Mouse (Mus musculus) induced T-regulatory cell, adult 2 months (primary cell): ENCODE data around the gene Nudcd3.
"Not testable (repeated sequence)": the region's sequence is repeated elsewhere in the genome, so short reads cannot be mapped to it uniquely, and the experiment has no call there.

Experiments
- DNase-seq: peaks from one replicate; pipeline ENCODE4 v3.0.0-alpha.2; 2012; ENCODE audit warnings: low read depth

The Nudcd3 gene

GRCm38 (mm10) chr11:6123605-6124120 lies 76.6 kb downstream of the Nudcd3 start:
- DNase-seq = no peak

- DNase-seq = no peak
These were observed 77.6 kb downstream of the Nudcd3 start for GRCm38 (mm10) chr11:6122631-6123030.

- DNase-seq = no peak
These were observed 79.6 kb downstream of the Nudcd3 start for GRCm38 (mm10) chr11:6120596-6120995.

GRCm38 (mm10) chr11:6120001-6120400 lies 80.2 kb downstream of the Nudcd3 start:
- no peak for DNase-seq

GRCm38 (mm10) chr11:6119312-6119711 lies 80.9 kb downstream of the Nudcd3 start:
- DNase-seq = no peak

- no peak for DNase-seq
These were observed 82.3 kb downstream of the Nudcd3 start for GRCm38 (mm10) chr11:6117956-6118355.

- no peak for DNase-seq
These were observed 88.3 kb downstream of the Nudcd3 start for GRCm38 (mm10) chr11:6111734-6112484.

GRCm38 (mm10) chr11:6109990-6110389 lies 90.2 kb downstream of the Nudcd3 start:
- no peak for DNase-seq

- no peak for DNase-seq
These were observed 91.9 kb downstream of the Nudcd3 start for GRCm38 (mm10) chr11:6108296-6108695.

- DNase-seq = no peak
These were observed 92.5 kb downstream of the Nudcd3 start for GRCm38 (mm10) chr11:6107722-6108121.

GRCm38 (mm10) chr11:6104734-6105133 lies 95.5 kb downstream of the Nudcd3 start:
- DNase-seq = no peak

GRCm38 (mm10) chr11:6096637-6097036 lies 103.6 kb downstream of the Nudcd3 start:
- not testable (repeated sequence) for DNase-seq

- DNase-seq = no peak
These were observed 113.2 kb downstream of the Nudcd3 start for GRCm38 (mm10) chr11:6086991-6087390.

- DNase-seq = no peak
These were observed 121.5 kb downstream of the Nudcd3 start for GRCm38 (mm10) chr11:6078737-6079136.

- no peak for DNase-seq
These were observed 124.6 kb downstream of the Nudcd3 start for GRCm38 (mm10) chr11:6075618-6076066.

- no peak for DNase-seq
These were observed 131.8 kb downstream of the Nudcd3 start for GRCm38 (mm10) chr11:6068181-6068957.

- DNase-seq = no peak
These were observed 133.1 kb downstream of the Nudcd3 start for GRCm38 (mm10) chr11:6067160-6067559.

GRCm38 (mm10) chr11:6066176-6066575 lies 134.0 kb downstream of the Nudcd3 start, which contains the start of gene Camk2b:
Gene Camk2b, minus strand, starts transcription at chr11:6066362.
- DNase-seq = no peak

- DNase-seq = no peak
These were observed 134.6 kb downstream of the Nudcd3 start for GRCm38 (mm10) chr11:6065551-6066121.

GRCm38 (mm10) chr11:6065046-6065521 lies 135.1 kb downstream of the Nudcd3 start:
- DNase-seq = no peak

GRCm38 (mm10) chr11:6064215-6065045 lies 135.8 kb downstream of the Nudcd3 start:
- DNase-seq = no peak
